In genomic region chr1:43042271-43042670, GRCm38 (mm10) we compare ENCODE assay signal across 14 mouse cellular contexts. TPM values are rescaled to one million over a fixed set of nuclear protein-coding genes. Genes with fewer than 3 reads are reported as not detected.
DNase-seq lines count a peak whose midpoint lies in the region; ATAC-seq and TF ChIP-seq lines count a peak whose summit lies in the region.
"Had no signal": no experiment of that assay in that cellular context is flagged by ENCODE, and none has a peak within 500 bp of the region (broad histone marks: within the 10 kb centered on the region; RNA-seq: fewer than 3 reads in every experiment).

No protein-coding gene starts in this region.

- no peak for TF ChIP-seq POLR2A in thymus, adult 2 months (IDR thresholded peaks at IDR 0.05; ENCODE audit: control insufficient read depth, extremely low read depth, insufficient read depth, low read length, poor library complexity)

- 0 out of 2 replicates have a peak, but pooled peaks cover 2% of the 10 kb centered on the region for H3K4me1 ChIP-seq in midbrain, postnatal 0 days (ENCODE audit: insufficient read depth, low read length)
- H3K4me1 ChIP-seq in thymus, adult 2 months (replicated peaks; ENCODE audit: control insufficient read depth, insufficient read depth, low read length): no peaks in the 10 kb centered on the region
- 0 out of 2 replicates have a peak, but pooled peaks cover 7% of the 10 kb centered on the region for H3K4me1 ChIP-seq in kidney, embryonic 14.5 days (ENCODE audit: control insufficient read depth, insufficient read depth, low read length)

- no peak overlapping the region for H3K4me3 ChIP-seq in layer of hippocampus, adult 2 months
- no peak overlapping the region for H3K4me3 ChIP-seq in midbrain, postnatal 0 days (ENCODE audit: low read depth, low read length)
- no peak overlapping the region for H3K4me3 ChIP-seq in thymus, adult 2 months (ENCODE audit: control insufficient read depth, insufficient read depth, low read length)
- H3K4me3 ChIP-seq in kidney, embryonic 14.5 days (ENCODE audit: low read length): no peak overlapping the region
- H3K4me3 ChIP-seq: heart, embryonic 15.5 days; limb, embryonic 13.5 days; lung, embryonic 15.5 days had no signal

- peak in 1 of 2 experiments; percentile 26 for DNase-seq in layer of hippocampus, adult 2 months (ENCODE audit: low spot score in 2 of 2)
- no peak for DNase-seq in layer of hippocampus, postnatal 25 days (ENCODE audit: extremely low spot score in 1 of 2, low spot score in 1 of 2)
- DNase-seq in MN1 (ENCODE audit: low spot score): peak; percentile 88
- peak; percentile 71 for DNase-seq in brain, adult 2 months (ENCODE audit: low read depth, low spot score)
- DNase-seq in midbrain, postnatal 0 days (ENCODE audit: low spot score): peak; percentile 58
- no peak for DNase-seq in thymus, adult 2 months
- DNase-seq: adrenal gland, postnatal 14 days; cerebellum, adult 11-12 months; kidney, adult 11 months; thymus, postnatal 4 days had no signal

- H3K27ac ChIP-seq in layer of hippocampus, adult 2 months: no peak overlapping the region
- H3K27ac ChIP-seq in midbrain, postnatal 0 days (ENCODE audit: low read depth, low read length): no peak overlapping the region
- H3K27ac ChIP-seq in thymus, adult 2 months (ENCODE audit: control insufficient read depth, insufficient read depth, low read length): no peak overlapping the region
- H3K27ac ChIP-seq in kidney, embryonic 14.5 days (ENCODE audit: low read depth, low read length): no peak overlapping the region
- H3K27ac ChIP-seq: heart, embryonic 15.5 days; limb, embryonic 13.5 days; lung, embryonic 15.5 days had no signal

- TF ChIP-seq CTCF in layer of hippocampus, adult 2 months (conservative IDR thresholded peaks at IDR 0.05): peak; percentile 62
- peak; percentile 72 for TF ChIP-seq CTCF in midbrain, postnatal 0 days (IDR thresholded peaks at IDR 0.05)
- TF ChIP-seq CTCF in thymus, adult 2 months (IDR thresholded peaks at IDR 0.05; ENCODE audit: borderline replicate concordance, control insufficient read depth, extremely low read depth, insufficient read depth, low read length, poor library complexity): no peak

- H3K36me3 ChIP-seq in midbrain, postnatal 0 days (ENCODE audit: insufficient read depth, low read length): 0 out of 2 replicates have a peak, but pooled peaks cover 3% of the 10 kb centered on the region
- H3K36me3 ChIP-seq in thymus, adult 2 months (ENCODE audit: control insufficient read depth, insufficient read depth, low read length): no peaks in the 10 kb centered on the region
- no peaks in the 10 kb centered on the region for H3K36me3 ChIP-seq in kidney, embryonic 14.5 days (ENCODE audit: control insufficient read depth, insufficient read depth, low read length)
- H3K36me3 ChIP-seq: heart, embryonic 15.5 days; limb, embryonic 13.5 days; lung, embryonic 15.5 days had no signal

- H3K4me2 ChIP-seq in midbrain, postnatal 0 days (ENCODE audit: low read depth, low read length, poor library complexity, severe bottlenecking): no peak overlapping the region
- no peak overlapping the region for H3K4me2 ChIP-seq in kidney, embryonic 14.5 days (replicated peaks; ENCODE audit: low read depth, low read length)
- H3K4me2 ChIP-seq: heart, embryonic 15.5 days; limb, embryonic 13.5 days; lung, embryonic 15.5 days had no signal

- H3K9me3 ChIP-seq in midbrain, postnatal 0 days (ENCODE audit: low read length): no peaks in the 10 kb centered on the region
- no peaks in the 10 kb centered on the region for H3K9me3 ChIP-seq in kidney, embryonic 14.5 days (ENCODE audit: control insufficient read depth, low read length)
- H3K9me3 ChIP-seq: heart, embryonic 15.5 days; limb, embryonic 13.5 days; lung, embryonic 15.5 days had no signal

- H3K9ac ChIP-seq in midbrain, postnatal 0 days (replicated peaks; ENCODE audit: low read length, poor library complexity, severe bottlenecking): no peak overlapping the region
- H3K9ac ChIP-seq in kidney, embryonic 14.5 days (ENCODE audit: low read depth, low read length): no peak overlapping the region
- H3K9ac ChIP-seq: heart, embryonic 15.5 days; limb, embryonic 13.5 days; lung, embryonic 15.5 days had no signal

- 27% methylated on average over 6 of the region's 6 CpGs for WGBS in midbrain, postnatal 0 days
- 72% methylated on average over 6 of the region's 6 CpGs for WGBS in thymus, adult 2 months
- 44% methylated on average over 6 of the region's 6 CpGs for WGBS in kidney, embryonic 14.5 days

- no peaks in the 10 kb centered on the region for H3K27me3 ChIP-seq in midbrain, postnatal 0 days (ENCODE audit: insufficient read depth, low read length)
- H3K27me3 ChIP-seq in thymus, adult 2 months (ENCODE audit: control insufficient read depth, insufficient read depth, low read length): no peaks in the 10 kb centered on the region
- no peaks in the 10 kb centered on the region for H3K27me3 ChIP-seq in kidney, embryonic 14.5 days (ENCODE audit: control insufficient read depth, insufficient read depth, low read length)
- H3K27me3 ChIP-seq: heart, embryonic 15.5 days; limb, embryonic 13.5 days; lung, embryonic 15.5 days had no signal

- ATAC-seq in midbrain, postnatal 0 days (ENCODE audit: low FRiP score): peak; percentile 61
- no peak for ATAC-seq in kidney, embryonic 14.5 days (ENCODE audit: low FRiP score, low TSS enrichment)

RNA-seq across cellular contexts. Expression of gene Tgfbrap1, which starts 56.2 kb away (rescaled TPM):
- 10 to 100 TPM; 26.8 to 42.4 TPM for total RNA-seq in layer of hippocampus, adult 2 months (2021)
- 10 to 100 TPM; 39.8 to 42.4 TPM for total RNA-seq in layer of hippocampus, postnatal 25 days (2021)
- total RNA-seq in midbrain, postnatal 0 days (2014; rRNA removed): 45.6 and 47.2 TPM in 2 replicates
- 15.7 and 16.9 TPM in 2 replicates for polyA plus RNA-seq in midbrain, postnatal 0 days (2015; fragmentation: Nextera tagmentation; extraction: Ambion mirVana)
- polyA plus RNA-seq in thymus, adult 2 months (2012; rRNA removed): 22.9 and 24.7 TPM in 2 replicates
- 6.7 and 13.6 TPM in 2 replicates for polyA plus RNA-seq in kidney, embryonic 14.5 days (2014; fragmentation: Nextera tagmentation; extraction: Ambion mirVana)

RNA-seq across cellular contexts. Expression of gene AI597479, which starts 56.2 kb away (rescaled TPM):
- total RNA-seq in layer of hippocampus, adult 2 months (2021): 10 to 100 TPM; 24.2 to 26.8 TPM
- 10 to 100 TPM; 23.5 to 25.6 TPM for total RNA-seq in layer of hippocampus, postnatal 25 days (2021)
- 36.8 and 43.6 TPM in 2 replicates for total RNA-seq in midbrain, postnatal 0 days (2014; rRNA removed)
- polyA plus RNA-seq in midbrain, postnatal 0 days (2015; fragmentation: Nextera tagmentation; extraction: Ambion mirVana): 36.6 and 38.3 TPM in 2 replicates
- 5.3 and 6.3 TPM in 2 replicates for polyA plus RNA-seq in thymus, adult 2 months (2012; rRNA removed)
- polyA plus RNA-seq in kidney, embryonic 14.5 days (2014; fragmentation: Nextera tagmentation; extraction: Ambion mirVana): 21.0 and 34.1 TPM in 2 replicates

Comparison
In these comparisons a context has a peak if more than half of its experiments do, and no peak if none do; other contexts are left out.
1. DNase-seq: peak in MN1 (single experiment), brain, adult 2 months (single experiment) and midbrain, postnatal 0 days (single experiment); none in layer of hippocampus, postnatal 25 days (0 of 2) and thymus, adult 2 months (single experiment).